Mouse (Mus musculus) testis, adult 2 months (tissue): ENCODE results near the gene Stam2. TPM values are rescaled to one million over a fixed set of nuclear protein-coding genes. Genes with fewer than 3 reads are reported as not detected.

Experiments
- H3K27ac ChIP-seq: fragments of 200-500 bp; 2 replicates; pipeline ENCODE4 v1.5.1; 2012; ENCODE audit warnings: low read depth, low read length; ENCODE audit not compliant: control insufficient read depth, insufficient read depth
- H3K27me3 ChIP-seq: fragments of 200-500 bp; 2 replicates; pipeline ENCODE4 v1.6.1; 2012; ENCODE audit warnings: mild to moderate bottlenecking, low read length, moderate library complexity; ENCODE audit not compliant: control insufficient read depth, insufficient read depth
- H3K36me3 ChIP-seq: fragments of 200-500 bp; 2 replicates; pipeline ENCODE4 v1.6.1; 2012; ENCODE audit warnings: mild to moderate bottlenecking, low read length; ENCODE audit not compliant: control insufficient read depth, insufficient read depth
- H3K4me1 ChIP-seq: fragments of 200-500 bp; 2 replicates; pipeline ENCODE4 v1.6.1; 2012; ENCODE audit warnings: low read length; ENCODE audit not compliant: control insufficient read depth, insufficient read depth
- H3K4me3 ChIP-seq: fragments of 200-500 bp; 2 replicates; pipeline ENCODE4 v1.5.1; 2012; ENCODE audit warnings: low read depth, mild to moderate bottlenecking, low read length, moderate library complexity, mixed read lengths; ENCODE audit not compliant: control insufficient read depth
- CTCF ChIP-seq: fragments of 200-500 bp; IDR thresholded peaks from 2 replicates; pipeline ENCODE4 v1.5.1; 2012; ENCODE audit warnings: low read depth, mild to moderate bottlenecking, inconsistent platforms, low read length, moderate library complexity; ENCODE audit not compliant: control insufficient read depth, insufficient read depth, insufficient replicate concordance
- POLR2A ChIP-seq: fragments of 200-500 bp; IDR thresholded peaks from 2 replicates; pipeline ENCODE4 v1.6.1; 2012; ENCODE audit warnings: low read depth, mild to moderate bottlenecking, inconsistent platforms, low read length, moderate library complexity; ENCODE audit not compliant: control insufficient read depth
- polyA plus RNA-seq: library from polyadenylated mRNA; depleted of rRNA; stranded (reverse); fragments of >200 nt; gene quantifications from 2 replicates; pipeline ENCODE4 v1.2.3, GENCODE M21; 2012; rRNA removed

The Stam2 gene
- polyA plus RNA-seq, 1 experiment: 21.2 TPM

- TF ChIP-seq CTCF (no peak), POLR2A (no peak)
- H3K4me1 ChIP-seq: no peaks in the 10 kb centered on the region
- no peak overlapping the region for H3K27ac ChIP-seq
- H3K36me3 ChIP-seq: no peaks in the 10 kb centered on the region
- H3K4me3 ChIP-seq: no peak overlapping the region
- no peaks in the 10 kb centered on the region for H3K27me3 ChIP-seq
Observed at GRCm38 (mm10) chr2:52654541-52654940, 87.5 kb downstream of the Stam2 start.

GRCm38 (mm10) chr2:52651547-52651946 lies 90.5 kb downstream of the Stam2 start:
- Histone ChIP-seq H3K27ac (no peak overlapping the region), H3K36me3 (no peaks in the 10 kb centered on the region), H3K4me1 (no peaks in the 10 kb centered on the region), H3K27me3 (no peaks in the 10 kb centered on the region), H3K4me3 (no peak overlapping the region)
- TF ChIP-seq POLR2A (no peak), CTCF (no peak)

- no peak overlapping the region for H3K27ac ChIP-seq
- H3K36me3 ChIP-seq: no peaks in the 10 kb centered on the region
- H3K27me3 ChIP-seq: no peaks in the 10 kb centered on the region
- TF ChIP-seq POLR2A (no peak), CTCF (no peak)
- H3K4me3 ChIP-seq: no peak overlapping the region
- no peaks in the 10 kb centered on the region for H3K4me1 ChIP-seq
Observed at GRCm38 (mm10) chr2:52647255-52647998, 94.7 kb downstream of the Stam2 start.

GRCm38 (mm10) chr2:52643657-52644056 lies 98.4 kb downstream of the Stam2 start:
- H3K27me3 ChIP-seq: no peaks in the 10 kb centered on the region
- no peak overlapping the region for H3K4me3 ChIP-seq
- no peak overlapping the region for H3K27ac ChIP-seq
- no peaks in the 10 kb centered on the region for H3K4me1 ChIP-seq
- TF ChIP-seq CTCF: no peak
- TF ChIP-seq POLR2A: no peak
- no peaks in the 10 kb centered on the region for H3K36me3 ChIP-seq

Other genes with a start within 250 kb of the Stam2 start
- gene Cacnb4, start 65.5 kb downstream of the Stam2 start, polyA plus RNA-seq: 0.68 and 0.97 TPM in 2 replicates
- gene Fmnl2, start 115.6 kb upstream of the Stam2 start, polyA plus RNA-seq: 1.3 TPM in 2 replicates